Mouse (Mus musculus) cortical plate, adult 2 months (tissue): ENCODE data around the gene Ypel4.

ENCODE experiments used
- CTCF ChIP-seq: fragments of 200-500 bp; IDR thresholded peaks from 2 replicates; pipeline ENCODE4 v1.5.1; 2011; ENCODE audit warnings: mild to moderate bottlenecking, control low read depth, low read length; ENCODE audit not compliant: insufficient read depth; ENCODE audit errors: extremely low read depth
- POLR2A ChIP-seq: fragments of 200-500 bp; IDR thresholded peaks from 2 replicates; pipeline ENCODE4 v1.6.1; 2011; ENCODE audit warnings: mild to moderate bottlenecking, low read length, control low read depth; ENCODE audit not compliant: insufficient read depth; ENCODE audit errors: extremely low read depth

- TF ChIP-seq CTCF (no peak), POLR2A (no peak)
These were observed 41.4 kb downstream of the Ypel4 start, which contains the start of gene Serping1 for GRCm38 (mm10) chr2:84775241-84775640.
